Mouse (Mus musculus) liver, postnatal 0 days (tissue): Measurements from ENCODE around the gene Slc25a22. TPM values are rescaled to one million over a fixed set of nuclear protein-coding genes. Genes with fewer than 3 reads are reported as not detected.

Source experiments
- ATAC-seq: fragments of 200-750 bp; cut with Nextera tagmentation; 2 replicates; pipeline ENCODE4 v1.8.0; 2017; ENCODE audit warnings: mild to moderate bottlenecking, moderate library complexity
- DNase-seq: peaks from one replicate; pipeline ENCODE4 v3.0.0-alpha.2; 2016
- H3K27ac ChIP-seq: fragments of 300-500 bp; sonication (generic); 2 replicates; pipeline ENCODE4 v1.5.1; 2014; ENCODE audit warnings: antibody characterized with exemption, moderate library complexity, mild to moderate bottlenecking, low read depth
- H3K27me3 ChIP-seq: fragments of 300-500 bp; sonication (generic); 2 replicates; pipeline ENCODE4 v1.6.1; 2014; ENCODE audit warnings: low read length, control low read depth, mixed read lengths; ENCODE audit not compliant: insufficient read depth
- H3K36me3 ChIP-seq: fragments of 300-500 bp; sonication (generic); replicated peaks from 2 replicates; pipeline ENCODE4 v1.6.1; 2014; ENCODE audit warnings: mild to moderate bottlenecking, control low read depth, low read length, moderate library complexity, mixed read lengths; ENCODE audit not compliant: insufficient read depth
- H3K4me1 ChIP-seq: fragments of 300-500 bp; sonication (generic); 2 replicates; pipeline ENCODE4 v1.6.1; 2014; ENCODE audit warnings: antibody characterized with exemption, mild to moderate bottlenecking, control low read depth; ENCODE audit not compliant: insufficient read depth
- H3K4me2 ChIP-seq: fragments of 300-500 bp; sonication (generic); 2 replicates; pipeline ENCODE4 v1.6.1; 2014; ENCODE audit warnings: low read depth, mild to moderate bottlenecking, low read length, moderate library complexity, mixed read lengths
- H3K4me3 ChIP-seq: fragments of 300-500 bp; sonication (generic); 2 replicates; pipeline ENCODE4 v1.5.1; 2014; ENCODE audit warnings: low read depth, low read length
- H3K9ac ChIP-seq: fragments of 300-500 bp; sonication (generic); replicated peaks from 2 replicates; pipeline ENCODE4 v1.6.1; 2014; ENCODE audit warnings: mild to moderate bottlenecking, moderate library complexity
- H3K9me3 ChIP-seq: fragments of 300-500 bp; sonication (generic); 2 replicates; pipeline ENCODE4 v1.6.1; 2016; ENCODE audit warnings: mild to moderate bottlenecking, control low read depth, low read length, mixed read lengths
- CTCF ChIP-seq: sonication (generic); IDR thresholded peaks from 2 replicates; pipeline ENCODE4 v1.5.1; 2016; ENCODE audit warnings: antibody characterized with exemption, low read depth
- EP300 ChIP-seq: IDR thresholded peaks from 2 replicates; pipeline ENCODE4 v1.6.1; 2016; ENCODE audit warnings: antibody characterized with exemption, low read depth, mild to moderate bottlenecking
- WGBS: fragments of 180-500 bp; shearing (Covaris S2); extraction: QIAGEN DNeasy Blood & Tissue Kit; methylation state at CpG from one replicate; pipeline ENCODE4 v1.1.7; 2014; ENCODE audit not compliant: insufficient replicate concordance; 5-methylcytosine and 5-hydroxymethylcytosine counted together
- polyA plus RNA-seq: library from polyadenylated mRNA; unstranded; fragments of >200 nt; fragmentation: Nextera tagmentation; extraction: Ambion mirVana; gene quantifications from 2 replicates; pipeline ENCODE4 v1.2.1, GENCODE M21; 2015

The Slc25a22 gene
- polyA plus RNA-seq, 1 experiment from 2014 or later, result 38.4 TPM

DNA sequence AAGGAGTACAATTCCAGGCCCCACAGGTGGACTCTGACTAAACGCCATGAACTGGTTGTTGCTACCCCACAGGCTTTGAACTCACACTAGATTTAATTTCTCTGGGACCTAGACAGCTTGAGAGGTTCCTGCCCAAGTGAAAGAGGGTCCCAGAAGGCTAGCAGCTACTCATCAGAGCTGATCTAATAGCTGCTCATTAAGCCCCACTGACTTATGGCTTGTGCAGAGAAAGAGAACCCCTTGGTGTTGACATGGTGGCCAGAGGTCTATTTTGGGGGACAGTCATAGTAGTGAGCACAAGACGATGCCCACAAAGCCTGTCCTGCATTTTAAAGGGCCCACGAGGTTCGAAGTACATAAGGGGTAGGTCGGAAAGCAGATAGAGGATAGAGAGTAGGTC lies 36.5 kb upstream of the Slc25a22 start:
- Histone ChIP-seq H3K4me1 (peaks cover 45% of the 10 kb centered on the region), H3K27ac (no peak overlapping the region), H3K36me3 (peaks cover 23% of the 10 kb centered on the region), H3K4me2 (peak overlapping the region; percentile 92), H3K4me3 (peak overlapping the region; percentile 81), H3K27me3 (no peaks in the 10 kb centered on the region), H3K9ac (peak overlapping the region; percentile 80), H3K9me3 (no peaks in the 10 kb centered on the region)
- TF ChIP-seq CTCF (no peak), EP300 (no peak)
- DNase-seq (no peak), ATAC-seq (no peak)
- 4% methylated on average over 5 of the region's 5 CpGs for WGBS

- no peak for ATAC-seq
- Histone ChIP-seq H3K4me1 (peaks cover 50% of the 10 kb centered on the region), H3K27ac (no peak overlapping the region)
These were observed 35.1 kb upstream of the Slc25a22 start for GRCm38 (mm10) chr7:141472763-141473162.

DNA sequence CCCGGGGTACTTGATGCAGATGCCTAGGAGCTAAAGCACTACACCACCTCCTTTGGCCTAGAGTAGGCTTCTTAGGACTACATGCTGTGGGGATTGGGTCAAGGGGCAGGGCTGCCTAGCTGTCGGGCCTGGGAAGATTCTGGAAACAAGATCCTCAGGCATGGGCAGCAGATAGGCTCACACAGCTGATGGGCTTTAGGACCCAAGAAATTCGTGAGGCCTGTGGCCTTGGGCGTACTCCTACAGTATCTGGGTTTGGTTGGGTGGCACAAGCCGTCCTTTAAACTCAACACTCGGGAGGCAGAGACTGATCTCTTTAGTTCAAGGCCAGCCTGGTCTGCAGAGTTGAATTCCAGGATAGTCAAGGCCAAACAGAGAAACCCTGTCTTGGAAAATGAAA lies 34.5 kb upstream of the Slc25a22 start:
- Histone ChIP-seq H3K27ac (no peak overlapping the region), H3K9me3 (no peaks in the 10 kb centered on the region), H3K9ac (no peak overlapping the region), H3K4me2 (no peak overlapping the region), H3K36me3 (peaks cover 23% of the 10 kb centered on the region), H3K4me3 (no peak overlapping the region), H3K4me1 (peaks cover 48% of the 10 kb centered on the region), H3K27me3 (no peaks in the 10 kb centered on the region)
- DNase-seq, result no peak
- ATAC-seq, result no peak
- 78% methylated on average over 6 of the region's 6 CpGs for WGBS
- TF ChIP-seq CTCF, result no peak
- no peak for TF ChIP-seq EP300

More at GRCm38 (mm10) chr7:141472763-141473162, 35.1 kb upstream of the Slc25a22 start:
- no peak for DNase-seq
- H3K4me2 ChIP-seq, result no peak overlapping the region
- H3K9me3 ChIP-seq, result no peaks in the 10 kb centered on the region
- no peaks in the 10 kb centered on the region for H3K27me3 ChIP-seq
- TF ChIP-seq CTCF (no peak), EP300 (no peak)
- H3K4me3 ChIP-seq, result no peak overlapping the region
- peaks cover 23% of the 10 kb centered on the region for H3K36me3 ChIP-seq
- WGBS, result 77% methylated on average over 6 of the region's 6 CpGs
- H3K9ac ChIP-seq, result no peak overlapping the region

- H3K9me3 ChIP-seq, result no peaks in the 10 kb centered on the region
- H3K9ac ChIP-seq, result no peak overlapping the region
- DNase-seq (no peak), ATAC-seq (no peak)
- peaks cover 46% of the 10 kb centered on the region for H3K4me1 ChIP-seq
- peaks cover 23% of the 10 kb centered on the region for H3K36me3 ChIP-seq
- TF ChIP-seq EP300 (no peak), CTCF (no peak)
- no peak overlapping the region for H3K27ac ChIP-seq
- no peak overlapping the region for H3K4me3 ChIP-seq
- WGBS, result 92% methylated on average over 1 of the region's 1 CpGs
- H3K27me3 ChIP-seq, result no peaks in the 10 kb centered on the region
- H3K4me2 ChIP-seq, result no peak overlapping the region
These were observed 33.5 kb upstream of the Slc25a22 start for GRCm38 (mm10) chr7:141471236-141471635.

DNA sequence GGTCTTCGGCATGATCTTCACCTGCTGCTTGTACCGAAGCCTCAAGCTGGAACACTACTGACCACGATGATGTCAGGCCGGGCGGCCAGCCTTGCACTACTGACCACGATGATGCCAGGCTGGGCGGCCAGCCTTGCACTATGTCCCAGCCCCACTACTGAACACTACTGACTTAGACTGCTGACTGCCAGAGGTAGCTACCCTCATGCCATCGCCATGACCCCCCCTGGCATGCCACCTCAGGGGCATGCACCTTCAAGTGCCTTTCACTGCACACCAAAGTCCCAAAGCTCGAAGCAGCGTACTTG lies 32.9 kb upstream of the Slc25a22 start:
- H3K27me3 ChIP-seq, result no peaks in the 10 kb centered on the region; the same call in 1 of the 2 replicates
- H3K9ac ChIP-seq, result no peak overlapping the region
- peaks cover 23% of the 10 kb centered on the region for H3K36me3 ChIP-seq
- DNase-seq (no peak), ATAC-seq (no peak)
- no peak overlapping the region for H3K4me2 ChIP-seq
- 88% methylated on average over 10 of the region's 10 CpGs for WGBS
- no peak overlapping the region for H3K4me3 ChIP-seq
- peaks cover 40% of the 10 kb centered on the region for H3K4me1 ChIP-seq
- H3K27ac ChIP-seq, result no peak overlapping the region
- no peaks in the 10 kb centered on the region for H3K9me3 ChIP-seq
- no peak for TF ChIP-seq CTCF
- TF ChIP-seq EP300, result no peak

DNA sequence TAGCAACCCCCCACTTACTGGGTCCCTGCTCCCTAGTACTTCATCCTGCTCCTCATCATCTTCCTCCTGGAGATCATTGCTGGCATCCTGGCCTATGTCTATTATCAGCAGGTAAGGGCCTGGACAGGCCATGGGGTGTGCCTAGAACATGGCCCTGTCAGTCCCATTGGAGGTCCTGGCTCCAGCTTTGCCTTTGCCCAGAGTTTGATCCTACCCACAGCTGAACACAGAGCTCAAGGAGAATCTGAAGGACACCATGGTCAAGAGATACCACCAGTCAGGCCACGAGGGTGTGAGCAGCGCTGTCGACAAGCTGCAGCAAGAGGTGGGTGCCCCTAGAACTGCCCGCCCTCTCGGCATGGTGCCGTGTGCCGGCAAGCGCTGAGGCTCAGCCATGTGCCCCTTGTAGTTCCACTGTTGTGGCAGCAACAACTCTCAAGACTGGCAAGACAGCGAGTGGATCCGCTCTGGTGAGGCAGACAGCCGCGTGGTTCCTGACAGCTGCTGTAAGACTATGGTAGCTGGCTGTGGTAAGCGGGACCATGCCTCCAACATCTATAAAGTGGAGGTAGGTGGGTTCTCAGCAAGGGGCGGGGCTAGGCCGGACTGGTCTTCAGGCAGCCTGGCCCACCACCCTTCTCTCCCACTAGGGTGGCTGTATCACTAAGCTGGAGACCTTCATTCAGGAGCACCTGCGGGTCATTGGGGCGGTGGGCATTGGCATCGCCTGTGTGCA lies 32.4 kb upstream of the Slc25a22 start:
- peaks cover 5% of the 10 kb centered on the region for H3K27me3 ChIP-seq
- H3K9me3 ChIP-seq, result no peaks in the 10 kb centered on the region
- H3K4me3 ChIP-seq, result no peak overlapping the region
- no peak overlapping the region for H3K4me2 ChIP-seq
- H3K36me3 ChIP-seq, result peaks cover 23% of the 10 kb centered on the region
- TF ChIP-seq EP300 (no peak), CTCF (no peak)
- H3K9ac ChIP-seq, result no peak overlapping the region
- WGBS, result 95% methylated on average over 18 of the region's 18 CpGs
- no peak for ATAC-seq
- H3K27ac ChIP-seq, result no peak overlapping the region
- peaks cover 38% of the 10 kb centered on the region for H3K4me1 ChIP-seq
- DNase-seq, result no peak
